Mouse (Mus musculus) heart, embryonic 16.5 days (tissue): ENCODE measurements at regions not wholly inside any gene's neighbourhood (a gene's known extent, or its start where the extent isn't known, plus 50 kb on each side); places are given as distances from the start of the nearest gene placed in this dataset.

Source experiments
- ATAC-seq: fragments of 200-750 bp; cut with Nextera tagmentation; replicated peaks from 2 replicates; pipeline ENCODE4 v1.8.0; 2017; ENCODE audit warnings: moderate number of reproducible peaks; ENCODE audit not compliant: insufficient read depth, low FRiP score; ENCODE audit errors: extremely low read depth
- H3K27ac ChIP-seq: fragments of 300-500 bp; sonication (generic); 2 replicates; pipeline ENCODE4 v1.5.1; 2014; ENCODE audit warnings: mild to moderate bottlenecking, low read length, control low read depth, moderate library complexity
- H3K27me3 ChIP-seq: fragments of 300-500 bp; sonication (generic); 2 replicates; pipeline ENCODE4 v1.6.1; 2014; ENCODE audit warnings: low read length, mixed read lengths; ENCODE audit not compliant: control insufficient read depth, insufficient read depth
- H3K36me3 ChIP-seq: fragments of 300-500 bp; sonication (generic); 2 replicates; pipeline ENCODE4 v1.6.1; 2014; ENCODE audit not compliant: control insufficient read depth, insufficient read depth
- H3K4me1 ChIP-seq: fragments of 300-500 bp; sonication (generic); 2 replicates; pipeline ENCODE4 v1.6.1; 2014; ENCODE audit warnings: low read length, mixed read lengths; ENCODE audit not compliant: control insufficient read depth, insufficient read depth
- H3K4me2 ChIP-seq: fragments of 300-500 bp; sonication (generic); 2 replicates; pipeline ENCODE4 v1.6.1; 2014; ENCODE audit warnings: low read depth, mild to moderate bottlenecking, control low read depth, low read length
- H3K4me3 ChIP-seq: fragments of 300-500 bp; sonication (generic); 2 replicates; pipeline ENCODE4 v1.5.1; 2014; ENCODE audit warnings: mild to moderate bottlenecking, control low read depth, low read length
- H3K9ac ChIP-seq: fragments of 300-500 bp; sonication (generic); 2 replicates; pipeline ENCODE4 v1.6.1; 2014; ENCODE audit warnings: low read length, control low read depth
- H3K9me3 ChIP-seq: fragments of 300-500 bp; sonication (generic); replicated peaks from 2 replicates; pipeline ENCODE4 v1.6.1; 2016; ENCODE audit warnings: low read length; ENCODE audit not compliant: control insufficient read depth
- WGBS: fragments of 180-500 bp; shearing (Covaris S2); extraction: QIAGEN DNeasy Blood & Tissue Kit; methylation state at CpG from one replicate; pipeline ENCODE4 v1.1.7; 2014; 5-methylcytosine and 5-hydroxymethylcytosine counted together

DNA sequence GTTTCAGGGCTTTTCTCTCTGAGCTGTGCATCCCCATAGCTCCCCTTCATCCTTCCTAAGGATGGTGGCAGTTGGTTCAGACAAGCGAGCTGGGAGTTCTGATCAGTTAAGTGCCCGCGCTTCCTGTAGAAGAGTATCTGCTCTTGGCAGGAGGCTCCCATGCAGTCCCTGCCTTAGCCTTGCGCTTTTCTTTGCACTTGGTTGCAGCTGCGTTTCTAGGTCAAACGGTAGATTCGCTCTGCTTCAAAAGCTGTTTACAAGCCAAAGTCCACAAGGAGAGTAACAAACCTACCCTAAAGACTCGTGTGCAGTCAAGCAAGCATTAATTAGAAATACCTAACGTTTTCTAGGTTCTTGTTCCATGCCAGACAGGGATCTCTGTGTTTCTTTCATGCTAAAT lies 122.6 kb downstream of the Alg10b start:
- Histone ChIP-seq H3K27me3 (no peaks in the 10 kb centered on the region), H3K4me1 (peaks cover 3% of the 10 kb centered on the region; the same call in 1 of the 2 replicates), H3K36me3 (no peaks in the 10 kb centered on the region), H3K4me3 (no peak overlapping the region), H3K27ac (no peak overlapping the region), H3K9ac (no peak overlapping the region), H3K4me2 (peak overlapping the region; percentile 43; the same call in 1 of the 2 replicates), H3K9me3 (peaks cover 3% of the 10 kb centered on the region; the same call in 1 of the 2 replicates)
- ATAC-seq: no peak
- 63% methylated on average over 9 of the region's 9 CpGs for WGBS

- Histone ChIP-seq H3K4me2 (no peak overlapping the region), H3K9ac (no peak overlapping the region), H3K27ac (no peak overlapping the region), H3K36me3 (no peaks in the 10 kb centered on the region), H3K9me3 (peaks cover 3% of the 10 kb centered on the region; the same call in 1 of the 2 replicates), H3K4me3 (no peak overlapping the region), H3K27me3 (no peaks in the 10 kb centered on the region), H3K4me1 (no peaks in the 10 kb centered on the region)
- 71% methylated on average over 3 of the region's 3 CpGs for WGBS
- no peak for ATAC-seq
Observed at GRCm38 (mm10) chr15:90351898-90352297, 127.8 kb downstream of the Alg10b start.

GRCm38 (mm10) chr15:90365656-90366055 lies 141.5 kb downstream of the Alg10b start:
- Histone ChIP-seq H3K9me3 (peaks cover 5% of the 10 kb centered on the region; the same call in 1 of the 2 replicates), H3K4me1 (no peaks in the 10 kb centered on the region), H3K4me2 (no peak overlapping the region), H3K27me3 (no peaks in the 10 kb centered on the region), H3K36me3 (no peaks in the 10 kb centered on the region), H3K4me3 (no peak overlapping the region), H3K9ac (no peak overlapping the region), H3K27ac (no peak overlapping the region)
- no peak for ATAC-seq

GRCm38 (mm10) chr15:90377959-90378358 lies 153.8 kb downstream of the Alg10b start:
- no peak overlapping the region for H3K9ac ChIP-seq
- H3K4me1 ChIP-seq: no peaks in the 10 kb centered on the region
- H3K36me3 ChIP-seq: no peaks in the 10 kb centered on the region
- no peak for ATAC-seq
- no peak overlapping the region for H3K27ac ChIP-seq
- no peaks in the 10 kb centered on the region for H3K9me3 ChIP-seq
- no peak overlapping the region for H3K4me2 ChIP-seq
- H3K27me3 ChIP-seq: no peaks in the 10 kb centered on the region
- 74% methylated on average over 2 of the region's 2 CpGs for WGBS
- H3K4me3 ChIP-seq: no peak overlapping the region

GRCm38 (mm10) chr15:90396961-90397360 lies 172.8 kb downstream of the Alg10b start:
- Histone ChIP-seq H3K4me2 (no peak overlapping the region), H3K9me3 (no peaks in the 10 kb centered on the region), H3K27me3 (no peaks in the 10 kb centered on the region), H3K27ac (no peak overlapping the region), H3K4me1 (no peaks in the 10 kb centered on the region), H3K9ac (no peak overlapping the region), H3K4me3 (no peak overlapping the region), H3K36me3 (no peaks in the 10 kb centered on the region)
- ATAC-seq: no peak
- WGBS: 78% methylated on average over 3 of the region's 3 CpGs

GRCm38 (mm10) chr15:90397691-90398377 lies 173.7 kb downstream of the Alg10b start:
- Histone ChIP-seq H3K36me3 (no peaks in the 10 kb centered on the region), H3K27me3 (no peaks in the 10 kb centered on the region), H3K27ac (no peak overlapping the region), H3K4me2 (no peak overlapping the region), H3K9ac (no peak overlapping the region), H3K4me1 (no peaks in the 10 kb centered on the region), H3K9me3 (no peaks in the 10 kb centered on the region), H3K4me3 (no peak overlapping the region)
- ATAC-seq: no peak
- 89% methylated on average over 2 of the region's 2 CpGs for WGBS

DNA sequence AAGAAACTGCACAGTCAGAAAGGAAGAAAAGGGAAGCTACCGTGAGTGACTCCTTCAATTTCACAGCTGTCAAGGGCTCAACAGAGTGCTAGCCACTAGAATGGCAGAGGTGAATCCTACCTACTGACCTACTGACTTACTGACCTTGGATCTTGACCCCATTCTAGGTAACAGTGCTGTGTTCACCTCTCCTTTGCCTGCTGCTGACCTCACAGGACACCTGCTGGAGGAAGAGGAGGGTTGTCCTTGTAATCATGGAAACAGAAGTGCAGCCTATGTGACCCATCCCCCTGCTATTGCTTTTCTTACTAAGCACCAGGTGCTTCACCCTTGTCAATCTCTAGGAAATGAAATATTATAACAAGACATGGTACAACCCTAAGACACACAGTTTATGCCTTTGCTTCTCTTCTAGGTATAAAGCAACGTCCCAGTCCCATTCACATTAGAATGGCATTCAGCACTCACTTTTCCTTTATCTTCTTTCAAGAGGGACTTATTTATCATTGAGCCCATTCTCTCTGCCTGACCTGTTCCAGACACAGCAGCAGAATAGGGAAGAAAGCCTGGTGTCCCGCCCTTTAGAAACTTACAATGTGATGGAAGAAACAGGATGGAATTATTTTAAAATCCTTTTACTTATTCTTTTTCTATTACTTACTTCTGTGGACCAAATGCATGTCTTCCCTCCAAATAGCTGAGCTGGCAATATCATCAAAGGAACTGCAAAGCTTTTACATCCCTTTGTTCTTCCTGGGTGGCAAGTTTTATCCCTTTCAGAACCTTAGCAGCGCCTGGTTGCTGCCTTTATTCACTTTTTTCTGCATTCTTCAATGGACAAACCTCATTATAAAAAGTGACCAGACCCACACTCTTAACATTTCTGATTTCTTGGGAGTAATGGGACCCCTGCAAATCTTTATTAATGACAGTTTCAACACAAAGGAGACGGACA lies 176.5 kb downstream of the Alg10b start:
- H3K4me1 ChIP-seq: no peaks in the 10 kb centered on the region
- H3K9me3 ChIP-seq: no peaks in the 10 kb centered on the region
- WGBS: 60% methylated on average over 5 of the region's 5 CpGs
- H3K9ac ChIP-seq: no peak overlapping the region
- no peaks in the 10 kb centered on the region for H3K36me3 ChIP-seq
- no peak overlapping the region for H3K27ac ChIP-seq
- no peak for ATAC-seq
- no peaks in the 10 kb centered on the region for H3K27me3 ChIP-seq
- no peak overlapping the region for H3K4me2 ChIP-seq
- H3K4me3 ChIP-seq: no peak overlapping the region

DNA sequence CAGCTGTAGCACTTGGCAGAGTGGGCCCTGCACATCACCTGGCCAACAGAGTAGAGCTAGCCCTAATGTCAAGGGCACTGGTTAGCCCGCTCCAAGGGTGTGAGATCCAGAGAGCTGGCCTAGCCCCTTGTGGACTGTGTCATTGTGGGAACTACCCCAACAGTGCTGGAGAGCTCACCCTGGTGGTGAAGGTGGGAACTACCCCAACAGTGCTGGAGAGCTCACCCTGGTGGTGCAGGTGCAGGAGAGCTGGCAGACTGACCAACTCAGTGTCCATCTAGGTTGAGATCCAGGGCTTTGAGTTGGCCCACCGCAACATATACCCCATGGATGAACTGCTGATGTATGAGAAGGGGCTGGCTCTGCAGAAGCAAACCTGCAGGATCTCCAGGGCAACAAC lies 196.7 kb downstream of the Alg10b start:
- Histone ChIP-seq H3K36me3 (no peaks in the 10 kb centered on the region), H3K9ac (no peak overlapping the region), H3K27ac (no peak overlapping the region), H3K9me3 (no peaks in the 10 kb centered on the region), H3K4me1 (no peaks in the 10 kb centered on the region), H3K4me2 (no peak overlapping the region), H3K4me3 (no peak overlapping the region), H3K27me3 (no peaks in the 10 kb centered on the region)
- ATAC-seq: no peak
- 82% methylated on average over 2 of the region's 2 CpGs for WGBS

DNA sequence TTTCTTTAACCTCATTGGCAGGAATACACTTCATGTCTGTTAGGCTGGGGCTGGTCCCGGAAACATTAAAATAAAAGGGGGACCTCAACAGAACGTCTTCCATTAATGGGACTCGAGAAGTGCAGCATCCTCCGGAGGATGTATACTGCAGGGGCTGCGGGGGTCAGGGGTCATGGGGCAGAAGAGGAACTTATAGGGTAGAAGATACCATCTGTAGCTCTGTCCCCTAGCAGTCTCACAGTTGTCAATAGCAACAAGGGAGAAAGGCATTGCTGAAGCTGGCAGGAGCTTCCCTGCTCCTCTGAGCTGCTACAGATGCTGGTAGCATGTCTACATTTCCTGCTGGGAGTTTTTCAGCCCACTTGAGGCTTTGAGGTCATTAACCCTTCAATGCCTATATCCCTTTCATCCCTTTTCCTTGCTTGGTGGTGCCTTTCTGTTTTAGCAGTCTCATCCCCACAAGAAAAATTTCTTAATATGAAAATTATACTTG lies 198.1 kb downstream of the Alg10b start:
- no peak for ATAC-seq
- WGBS: 44% methylated on average over 5 of the region's 5 CpGs

More for the DNA sequence above, 198.1 kb downstream of the Alg10b start:
- no peak overlapping the region for H3K27ac ChIP-seq
- no peak overlapping the region for H3K9ac ChIP-seq
- H3K27me3 ChIP-seq: no peaks in the 10 kb centered on the region
- no peaks in the 10 kb centered on the region for H3K9me3 ChIP-seq
- no peak overlapping the region for H3K4me2 ChIP-seq
- no peak overlapping the region for H3K4me3 ChIP-seq
- H3K4me1 ChIP-seq: no peaks in the 10 kb centered on the region
- H3K36me3 ChIP-seq: no peaks in the 10 kb centered on the region
